Mouse (Mus musculus): ENCODE measurements around the gene Cntn1. TPM values are rescaled to one million over a fixed set of nuclear protein-coding genes. Genes with fewer than 3 reads are reported as not detected.

Cntn1 gene
- polyA plus RNA-seq, 1 experiment: 0.12 TPM

GRCm38 (mm10) chr15:92164127-92164526, 113.2 kb downstream of the Cntn1 start:
- DNase-seq (ENCODE audit: low read depth in 1 of 2, low spot score in 2 of 2): no peak
- H3K27me3 ChIP-seq (ENCODE audit: control insufficient read depth, insufficient read depth, low read length): no peaks in the 10 kb centered on the region
- H3K36me3 ChIP-seq (ENCODE audit: control insufficient read depth, insufficient read depth, low read length): no peaks in the 10 kb centered on the region
- no peak for TF ChIP-seq POLR2A (IDR thresholded peaks at IDR 0.05; ENCODE audit: low read depth, low read length)
- no peak for TF ChIP-seq CTCF (IDR thresholded peaks at IDR 0.05; ENCODE audit: extremely low read depth, insufficient read depth, insufficient read length, insufficient replicate concordance)
- WGBS: 74% methylated on average over 3 of the region's 3 CpGs
- no peak overlapping the region for H3K27ac ChIP-seq (ENCODE audit: insufficient read depth, low read length)
- H3K4me1 ChIP-seq (ENCODE audit: control insufficient read depth, insufficient read depth, insufficient read length): no peaks in the 10 kb centered on the region
- H3K4me3 ChIP-seq (ENCODE audit: extremely low read depth, insufficient read depth, insufficient read length): no peak overlapping the region

- Histone ChIP-seq H3K36me3 (ENCODE audit: control insufficient read depth, insufficient read depth, low read length) (no peaks in the 10 kb centered on the region), H3K4me3 (ENCODE audit: extremely low read depth, insufficient read depth, insufficient read length) (no peak overlapping the region), H3K27me3 (ENCODE audit: control insufficient read depth, insufficient read depth, low read length) (no peaks in the 10 kb centered on the region), H3K4me1 (ENCODE audit: control insufficient read depth, insufficient read depth, insufficient read length) (no peaks in the 10 kb centered on the region), H3K27ac (ENCODE audit: insufficient read depth, low read length) (no peak overlapping the region)
- no peak for TF ChIP-seq POLR2A (IDR thresholded peaks at IDR 0.05; ENCODE audit: low read depth, low read length)
- 87% methylated on average over 5 of the region's 5 CpGs for WGBS
- no peak for DNase-seq (ENCODE audit: low read depth in 1 of 2, low spot score in 2 of 2)
Observed at GRCm38 (mm10) chr15:92166266-92166665, 115.3 kb downstream of the Cntn1 start.

GRCm38 (mm10) chr15:92175739-92176138, 124.8 kb downstream of the Cntn1 start:
- TF ChIP-seq CTCF (IDR thresholded peaks at IDR 0.05; ENCODE audit: extremely low read depth, insufficient read depth, insufficient read length, insufficient replicate concordance) (no peak), POLR2A (IDR thresholded peaks at IDR 0.05; ENCODE audit: low read depth, low read length) (no peak)
- no peak overlapping the region for H3K27ac ChIP-seq (ENCODE audit: insufficient read depth, low read length)
- no peak for DNase-seq (ENCODE audit: low read depth in 1 of 2, low spot score in 2 of 2)
- H3K36me3 ChIP-seq (ENCODE audit: control insufficient read depth, insufficient read depth, low read length): no peaks in the 10 kb centered on the region
- H3K4me3 ChIP-seq (ENCODE audit: extremely low read depth, insufficient read depth, insufficient read length): no peak overlapping the region
- no peaks in the 10 kb centered on the region for H3K27me3 ChIP-seq (ENCODE audit: control insufficient read depth, insufficient read depth, low read length)
- WGBS: 79% methylated on average over 2 of the region's 2 CpGs
- no peaks in the 10 kb centered on the region for H3K4me1 ChIP-seq (ENCODE audit: control insufficient read depth, insufficient read depth, insufficient read length)

GRCm38 (mm10) chr15:92177413-92177812, 126.4 kb downstream of the Cntn1 start:
- H3K4me3 ChIP-seq (ENCODE audit: extremely low read depth, insufficient read depth, insufficient read length): no peak overlapping the region
- no peak for DNase-seq (ENCODE audit: low read depth in 1 of 2, low spot score in 2 of 2)

GRCm38 (mm10) chr15:92185484-92185883, 134.5 kb downstream of the Cntn1 start:
- 91% methylated on average over 2 of the region's 2 CpGs for WGBS
- Histone ChIP-seq H3K4me1 (ENCODE audit: control insufficient read depth, insufficient read depth, insufficient read length) (no peaks in the 10 kb centered on the region), H3K27me3 (ENCODE audit: control insufficient read depth, insufficient read depth, low read length) (no peaks in the 10 kb centered on the region), H3K36me3 (ENCODE audit: control insufficient read depth, insufficient read depth, low read length) (no peaks in the 10 kb centered on the region), H3K4me3 (ENCODE audit: extremely low read depth, insufficient read depth, insufficient read length) (no peak overlapping the region), H3K27ac (ENCODE audit: insufficient read depth, low read length) (no peak overlapping the region)
- DNase-seq (ENCODE audit: low read depth in 1 of 2, low spot score in 2 of 2): no peak
- TF ChIP-seq CTCF (IDR thresholded peaks at IDR 0.05; ENCODE audit: extremely low read depth, insufficient read depth, insufficient read length, insufficient replicate concordance): no peak
- TF ChIP-seq POLR2A (IDR thresholded peaks at IDR 0.05; ENCODE audit: low read depth, low read length): no peak

More at GRCm38 (mm10) chr15:92177413-92177812, 126.4 kb downstream of the Cntn1 start:
- 88% methylated on average over 9 of the region's 9 CpGs for WGBS
- TF ChIP-seq POLR2A (IDR thresholded peaks at IDR 0.05; ENCODE audit: low read depth, low read length): no peak
- no peak for TF ChIP-seq CTCF (IDR thresholded peaks at IDR 0.05; ENCODE audit: extremely low read depth, insufficient read depth, insufficient read length, insufficient replicate concordance)
- no peaks in the 10 kb centered on the region for H3K27me3 ChIP-seq (ENCODE audit: control insufficient read depth, insufficient read depth, low read length)
- H3K4me1 ChIP-seq (ENCODE audit: control insufficient read depth, insufficient read depth, insufficient read length): no peaks in the 10 kb centered on the region
- no peak overlapping the region for H3K27ac ChIP-seq (ENCODE audit: insufficient read depth, low read length)
- no peaks in the 10 kb centered on the region for H3K36me3 ChIP-seq (ENCODE audit: control insufficient read depth, insufficient read depth, low read length)

GRCm38 (mm10) chr15:92190000-92190399, 139.0 kb downstream of the Cntn1 start:
- no peak for DNase-seq (ENCODE audit: low read depth in 1 of 2, low spot score in 2 of 2)
- TF ChIP-seq CTCF (IDR thresholded peaks at IDR 0.05; ENCODE audit: extremely low read depth, insufficient read depth, insufficient read length, insufficient replicate concordance) (no peak), POLR2A (IDR thresholded peaks at IDR 0.05; ENCODE audit: low read depth, low read length) (no peak)
- H3K27me3 ChIP-seq (ENCODE audit: control insufficient read depth, insufficient read depth, low read length): no peaks in the 10 kb centered on the region
- H3K27ac ChIP-seq (ENCODE audit: insufficient read depth, low read length): no peak overlapping the region
- H3K4me1 ChIP-seq (ENCODE audit: control insufficient read depth, insufficient read depth, insufficient read length): no peaks in the 10 kb centered on the region
- WGBS: 39% methylated on average over 2 of the region's 2 CpGs
- H3K4me3 ChIP-seq (ENCODE audit: extremely low read depth, insufficient read depth, insufficient read length): no peak overlapping the region
- H3K36me3 ChIP-seq (ENCODE audit: control insufficient read depth, insufficient read depth, low read length): no peaks in the 10 kb centered on the region

- Histone ChIP-seq H3K27ac (ENCODE audit: insufficient read depth, low read length) (no peak overlapping the region), H3K36me3 (ENCODE audit: control insufficient read depth, insufficient read depth, low read length) (no peaks in the 10 kb centered on the region), H3K4me1 (ENCODE audit: control insufficient read depth, insufficient read depth, insufficient read length) (no peaks in the 10 kb centered on the region), H3K4me3 (ENCODE audit: extremely low read depth, insufficient read depth, insufficient read length) (no peak overlapping the region), H3K27me3 (ENCODE audit: control insufficient read depth, insufficient read depth, low read length) (no peaks in the 10 kb centered on the region)
- WGBS: 84% methylated on average over 6 of the region's 6 CpGs
- no peak for DNase-seq (ENCODE audit: low read depth in 1 of 2, low spot score in 2 of 2)
- TF ChIP-seq CTCF (IDR thresholded peaks at IDR 0.05; ENCODE audit: extremely low read depth, insufficient read depth, insufficient read length, insufficient replicate concordance) (no peak), POLR2A (IDR thresholded peaks at IDR 0.05; ENCODE audit: low read depth, low read length) (no peak)
Observed at GRCm38 (mm10) chr15:92200326-92200985, 149.5 kb downstream of the Cntn1 start.

Measured in spleen, adult 2 months (tissue).